Mouse (Mus musculus) liver, postnatal 0 days (tissue): Measurements from ENCODE around the gene Snupn.

Experiments
- CTCF ChIP-seq: sonication (generic); IDR thresholded peaks from 2 replicates; pipeline ENCODE4 v1.5.1; 2016; ENCODE audit warnings: antibody characterized with exemption, low read depth
- EP300 ChIP-seq: IDR thresholded peaks from 2 replicates; pipeline ENCODE4 v1.6.1; 2016; ENCODE audit warnings: antibody characterized with exemption, low read depth, mild to moderate bottlenecking

- TF ChIP-seq CTCF (no peak), EP300 (no peak)
Measured at GRCm38 (mm10) chr9:56911017-56911416, 39.7 kb upstream of the Snupn start.
